Mouse (Mus musculus) CH12.LX (cell line): ENCODE measurements at regions not wholly inside any gene's neighbourhood (a gene's known extent, or its start where the extent isn't known, plus 50 kb on each side); places are given as distances from the start of the nearest gene placed in this dataset.

Experiments
- DNase-seq: peaks from one replicate; pipeline ENCODE4 v3.0.0-alpha.2; 2013; ENCODE audit errors: extremely low read depth
- H3K27ac ChIP-seq: 2 replicates; pipeline ENCODE4 v1.5.1; 2012; ENCODE audit warnings: low read depth, mild to moderate bottlenecking, control low read depth, moderate library complexity; ENCODE audit not compliant: insufficient read depth
- H3K27me3 ChIP-seq: replicated peaks from 2 replicates; pipeline ENCODE3; 2012; ENCODE audit warnings: inconsistent platforms
- H3K36me3 ChIP-seq, 2 experiments: replicated peaks in 1 of 2; 2 replicates each; pipeline versions ENCODE3 to v1.6.1; 2012; ENCODE audit warnings: inconsistent platforms in 1 of 2, low read length in 1 of 2, mild to moderate bottlenecking in 1 of 2, mixed read lengths in 1 of 2, moderate library complexity in 1 of 2; ENCODE audit not compliant: control insufficient read depth in 1 of 2, insufficient read depth in 1 of 2
- H3K4me1 ChIP-seq, 2 experiments: 2 replicates each; pipeline ENCODE4 v1.6.1; 2012; ENCODE audit warnings: inconsistent platforms in 1 of 2, moderate library complexity in 1 of 2; ENCODE audit not compliant: insufficient read depth in 2 of 2, control insufficient read depth in 1 of 2
- H3K4me2 ChIP-seq: 2 replicates; pipeline ENCODE4 v1.6.1; 2012; ENCODE audit warnings: low read depth, mild to moderate bottlenecking, control low read depth; ENCODE audit not compliant: poor library complexity, insufficient read depth, severe bottlenecking
- H3K4me3 ChIP-seq, 3 experiments: fragments of 150-350 bp in 1 of 3; sonication (generic) in 1 of 3; replicated peaks in 1 of 3; 2 replicates each; pipeline versions ENCODE3 to v1.5.1; 2011 to 2012; ENCODE audit warnings: low read depth in 2 of 3, low read length in 2 of 3, mild to moderate bottlenecking in 2 of 3, moderate library complexity in 2 of 3, control low read depth in 1 of 3, improper control_type of control experiment in 1 of 3, inconsistent platforms in 1 of 3, mixed read lengths in 1 of 3; ENCODE audit not compliant: poor library complexity in 1 of 3
- H3K79me2 ChIP-seq: replicated peaks from 2 replicates; pipeline ENCODE4 v1.6.1; 2012; ENCODE audit warnings: mild to moderate bottlenecking, moderate library complexity; ENCODE audit not compliant: control insufficient read depth, poor library complexity, insufficient read depth, severe bottlenecking; ENCODE audit errors: extremely low read depth
- H3K9ac ChIP-seq: 2 replicates; pipeline ENCODE4 v1.6.1; 2012; ENCODE audit warnings: low read depth, mild to moderate bottlenecking, control low read depth, moderate library complexity; ENCODE audit not compliant: insufficient read depth
- H3K9me3 ChIP-seq: replicated peaks from 2 replicates; pipeline ENCODE3; 2012; ENCODE audit warnings: low read length, inconsistent platforms, mixed read lengths
- CHD1 ChIP-seq: IDR thresholded peaks from 2 replicates; pipeline ENCODE4 v1.6.1; 2012; ENCODE audit warnings: low read depth, low read length, improper control_type of control experiment, inconsistent platforms
- CHD2 ChIP-seq: IDR thresholded peaks from 2 replicates; pipeline ENCODE4 v1.6.1; 2011; ENCODE audit warnings: low read length, improper control_type of control experiment
- CTCF ChIP-seq, 2 experiments: IDR thresholded peaks in 1 of 2; conservative IDR thresholded peaks in 1 of 2; 2 replicates each; pipeline ENCODE4 v1.5.1; 2011 to 2012; ENCODE audit warnings: low read depth in 2 of 2, low read length in 2 of 2, improper control_type of control experiment in 1 of 2, inconsistent platforms in 1 of 2, mild to moderate bottlenecking in 1 of 2, moderate library complexity in 1 of 2
- E2F4 ChIP-seq: IDR thresholded peaks from 2 replicates; pipeline ENCODE4 v1.6.1; 2011; ENCODE audit warnings: low read depth, low read length, improper control_type of control experiment; ENCODE audit not compliant: insufficient replicate concordance
- ETS1 ChIP-seq: conservative IDR thresholded peaks from 2 replicates; pipeline ENCODE4 v1.6.1; 2012; ENCODE audit warnings: low read depth, mild to moderate bottlenecking, inconsistent platforms, low read length, improper control_type of control experiment, moderate library complexity
- GABPA ChIP-seq: IDR thresholded peaks from 2 replicates; pipeline ENCODE4 v1.6.1; 2012; ENCODE audit warnings: low read depth, low read length, improper control_type of control experiment, inconsistent platforms; ENCODE audit not compliant: insufficient replicate concordance
- IRF4 ChIP-seq: IDR thresholded peaks from 2 replicates; pipeline ENCODE4 v1.6.1; 2014; ENCODE audit warnings: low read depth, mild to moderate bottlenecking, inconsistent platforms, low read length, improper control_type of control experiment
- JUN ChIP-seq: IDR thresholded peaks from 2 replicates; pipeline ENCODE4 v1.6.1; 2011; ENCODE audit warnings: low read depth, mild to moderate bottlenecking, low read length, improper control_type of control experiment, moderate library complexity; ENCODE audit not compliant: insufficient read depth
- JUND ChIP-seq: conservative IDR thresholded peaks from 2 replicates; pipeline ENCODE4 v1.6.1; 2011; ENCODE audit warnings: low read depth, low read length, improper control_type of control experiment
- KAT2A ChIP-seq: IDR thresholded peaks from 2 replicates; pipeline ENCODE4 v1.6.1; 2012; ENCODE audit warnings: low read length, improper control_type of control experiment, inconsistent platforms; ENCODE audit not compliant: insufficient replicate concordance
- MAZ ChIP-seq: IDR thresholded peaks from 2 replicates; pipeline ENCODE4 v1.6.1; 2012; ENCODE audit warnings: low read depth, mild to moderate bottlenecking, inconsistent platforms, low read length, improper control_type of control experiment, moderate library complexity
- MEF2A ChIP-seq: IDR thresholded peaks from 2 replicates; pipeline ENCODE4 v1.6.1; 2014; ENCODE audit warnings: low read depth, mild to moderate bottlenecking, inconsistent platforms, low read length, improper control_type of control experiment, borderline replicate concordance
- MXI1 ChIP-seq: IDR thresholded peaks from 2 replicates; pipeline ENCODE4 v1.6.1; 2011; ENCODE audit warnings: mild to moderate bottlenecking, low read depth, low read length, improper control_type of control experiment
- MYC ChIP-seq: IDR thresholded peaks from 2 replicates; pipeline ENCODE4 v1.6.1; 2011; ENCODE audit warnings: low read depth, mild to moderate bottlenecking, improper control_type of control experiment, low read length
- PAX5 ChIP-seq: IDR thresholded peaks from 2 replicates; pipeline ENCODE4 v1.6.1; 2012; ENCODE audit warnings: low read length, inconsistent platforms, mixed read lengths
- POLR2A ChIP-seq: IDR thresholded peaks from 2 replicates; pipeline ENCODE4 v1.6.1; 2011; ENCODE audit warnings: low read depth, mild to moderate bottlenecking, improper control_type of control experiment, low read length
- RAD21 ChIP-seq: IDR thresholded peaks from 2 replicates; pipeline ENCODE4 v1.6.1; 2011; ENCODE audit warnings: low read depth, mild to moderate bottlenecking, low read length, improper control_type of control experiment, moderate library complexity
- RCOR1 ChIP-seq: conservative IDR thresholded peaks from 2 replicates; pipeline ENCODE4 v1.6.1; 2012; ENCODE audit warnings: low read depth, mild to moderate bottlenecking, inconsistent platforms, low read length, improper control_type of control experiment
- SIN3A ChIP-seq: IDR thresholded peaks from 2 replicates; pipeline ENCODE4 v1.6.1; 2012; ENCODE audit warnings: low read length, improper control_type of control experiment, inconsistent platforms
- SMC3 ChIP-seq: IDR thresholded peaks from 2 replicates; pipeline ENCODE4 v1.6.1; 2011; ENCODE audit warnings: low read depth, low read length, improper control_type of control experiment
- TBP ChIP-seq: conservative IDR thresholded peaks from 2 replicates; pipeline ENCODE4 v1.6.1; 2011; ENCODE audit warnings: low read depth, low read length, improper control_type of control experiment
- UBTF ChIP-seq: IDR thresholded peaks from 2 replicates; pipeline ENCODE4 v1.6.1; 2012; ENCODE audit warnings: low read depth, mild to moderate bottlenecking, inconsistent platforms, low read length, improper control_type of control experiment, moderate library complexity
- USF1 ChIP-seq: IDR thresholded peaks from 2 replicates; pipeline ENCODE4 v1.6.1; 2014; ENCODE audit warnings: low read depth, mild to moderate bottlenecking, inconsistent platforms, low read length, improper control_type of control experiment
- ZMIZ1 ChIP-seq: IDR thresholded peaks from 2 replicates; pipeline ENCODE4 v1.6.1; 2012; ENCODE audit warnings: low read depth, mild to moderate bottlenecking, inconsistent platforms, low read length, improper control_type of control experiment
- ZNF384 ChIP-seq: IDR thresholded peaks from 2 replicates; pipeline ENCODE4 v1.6.1; 2012; ENCODE audit warnings: low read depth, low read length, improper control_type of control experiment, inconsistent platforms
- dilution Hi-C: fragments of 300-500 bp; cut with MboI; formaldehyde crosslinking; loops from 2 replicates; pipeline ENCODE4 v1.14.3; 2020; ENCODE audit warnings: low sequenced_read_pairs; ENCODE audit not compliant: extremely low pct_unique_long_range_greater_than_20kb, extremely low pct_ligation_motif_present
- in situ Hi-C: fragments of 300-500 bp; cut with MboI; formaldehyde crosslinking; loops from 3 replicates; pipeline ENCODE4 v1.14.3; 2019; ENCODE audit warnings: low sequenced_read_pairs, low pct_ligation_motif_present, low pct_unique_long_range_greater_than_20kb, mixed read lengths

DNA sequence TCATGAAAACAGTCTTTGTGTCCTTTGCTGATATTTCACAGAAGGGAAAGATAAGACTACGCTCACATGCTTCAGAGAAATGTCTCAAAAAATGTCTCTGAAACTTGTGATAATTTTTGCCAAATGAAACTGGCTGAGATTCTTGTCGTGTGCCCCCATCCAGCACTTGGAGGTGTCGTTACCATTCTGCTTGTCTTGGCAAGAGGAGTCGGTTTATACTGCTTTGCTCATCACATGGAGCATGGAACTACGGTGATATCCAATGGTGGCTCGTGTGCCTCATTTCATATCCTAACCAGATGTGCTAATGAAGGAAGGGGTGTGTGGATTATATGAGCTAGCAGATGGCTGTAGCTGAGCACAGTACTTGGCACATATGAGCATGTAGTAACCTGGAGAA, 169.4 kb upstream of the Etaa1 start:
- no peaks in the 10 kb centered on the region for H3K4me1 ChIP-seq
- no peak overlapping the region for H3K4me2 ChIP-seq
- dilution Hi-C loops (no loop called here), in situ Hi-C loops (no loop called here)
- H3K9ac ChIP-seq = no peak overlapping the region
- H3K27me3 ChIP-seq = no peaks in the 10 kb centered on the region
- H3K36me3 ChIP-seq = no peaks in the 10 kb centered on the region
- H3K4me3 ChIP-seq = no peak overlapping the region
- H3K79me2 ChIP-seq = no peaks in the 10 kb centered on the region
- no peak overlapping the region for H3K27ac ChIP-seq
- no peak for DNase-seq
- H3K9me3 ChIP-seq = no peaks in the 10 kb centered on the region
- TF ChIP-seq JUND (no peak), E2F4 (no peak), SMC3 (no peak), IRF4 (no peak)
- TF ChIP-seq, all 38 proteins: peak for 0

DNA sequence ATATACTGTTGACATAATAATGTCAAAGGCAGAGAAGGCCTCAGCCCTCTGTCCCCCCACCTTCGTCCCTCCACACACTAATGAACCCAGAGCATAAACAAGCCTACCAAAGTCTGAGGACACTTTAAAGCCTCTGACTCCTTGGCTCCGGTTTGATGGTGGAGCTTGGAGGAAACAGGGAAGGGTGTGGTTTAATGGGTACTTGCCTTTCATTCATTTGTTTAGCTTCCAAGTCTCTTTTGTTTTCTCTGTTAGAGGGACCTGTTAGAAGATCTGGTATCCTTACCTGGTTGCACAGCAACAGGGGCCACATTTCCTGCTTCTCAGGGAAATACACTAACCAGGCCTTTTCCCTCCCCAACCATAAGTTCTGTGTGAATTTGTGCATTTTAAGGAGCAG, 168.9 kb upstream of the Etaa1 start:
- Histone ChIP-seq H3K9me3 (no peaks in the 10 kb centered on the region), H3K79me2 (no peaks in the 10 kb centered on the region), H3K9ac (no peak overlapping the region), H3K36me3 (no peaks in the 10 kb centered on the region), H3K4me2 (no peak overlapping the region), H3K4me3 (no peak overlapping the region), H3K27ac (no peak overlapping the region), H3K27me3 (no peaks in the 10 kb centered on the region), H3K4me1 (no peaks in the 10 kb centered on the region)
- dilution Hi-C loops = no loop called here
- no peak for DNase-seq
- TF ChIP-seq JUND (no peak), UBTF (no peak), GABPA (no peak), ZNF384 (no peak), SIN3A (no peak), MAZ (no peak), PAX5 (no peak), ZMIZ1 (no peak), MYC (no peak), RCOR1 (no peak)
- in situ Hi-C loops = no loop called here

DNA sequence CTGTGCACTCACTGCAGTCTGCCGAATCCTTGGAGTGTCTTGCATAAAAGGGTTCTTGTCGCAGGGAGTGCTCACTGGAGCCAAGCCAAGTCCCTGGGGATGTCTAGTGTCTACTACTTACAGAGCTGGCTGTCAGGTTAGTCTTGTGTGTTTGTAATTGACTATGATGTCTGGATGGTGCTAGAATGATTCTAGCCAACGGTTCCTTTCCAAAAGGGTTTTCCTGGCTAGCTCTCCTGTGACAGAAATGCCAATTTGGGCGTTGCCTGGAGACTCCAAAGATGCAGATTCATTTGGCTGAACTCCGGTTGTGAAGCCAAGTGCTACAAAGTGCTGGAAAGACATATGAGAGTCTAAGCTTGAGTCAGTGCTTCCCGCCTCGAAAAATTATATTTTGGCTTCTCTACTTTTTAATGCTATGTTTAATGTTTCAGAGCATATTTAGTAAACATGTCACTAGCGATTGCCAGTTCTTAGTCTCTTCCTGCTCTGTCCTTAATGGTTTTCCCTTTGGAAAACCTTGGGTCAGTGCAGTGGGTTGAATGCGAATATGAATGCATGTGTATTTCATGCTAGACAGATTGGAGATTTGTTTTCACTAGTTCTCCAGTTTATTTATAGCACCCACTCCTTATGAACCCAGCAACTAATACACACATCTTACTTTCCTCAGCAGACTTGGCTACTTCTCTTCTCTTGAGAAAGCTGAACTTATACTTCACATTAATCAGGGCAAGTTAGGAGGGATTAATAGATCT, 162.2 kb upstream of the Etaa1 start:
- dilution Hi-C loops = no loop called here

More for the DNA sequence above, 162.2 kb upstream of the Etaa1 start:
- H3K9me3 ChIP-seq = no peaks in the 10 kb centered on the region
- TF ChIP-seq TBP = no peak
- no peak for TF ChIP-seq CHD2
- no peak for TF ChIP-seq CHD1
- TF ChIP-seq JUND = no peak
- TF ChIP-seq POLR2A = no peak
- TF ChIP-seq KAT2A = no peak
- no peak for TF ChIP-seq UBTF
- TF ChIP-seq MXI1 = no peak
- no peak for TF ChIP-seq RCOR1
- no peak for TF ChIP-seq ETS1
- no peak for TF ChIP-seq CTCF (conservative IDR thresholded peaks at IDR 0.05 in 1 of 2, IDR thresholded peaks at IDR 0.05 in 1 of 2; ENCODE audit: low read depth in 2 of 2, low read length in 2 of 2)
- TF ChIP-seq JUN = no peak
- no peak for TF ChIP-seq USF1
- no peak for TF ChIP-seq ZNF384
- TF ChIP-seq RAD21 = no peak
- TF ChIP-seq MEF2A = no peak
- no peak for TF ChIP-seq MAZ
- TF ChIP-seq, all 38 proteins: peak for 0
- Histone ChIP-seq H3K27me3 (no peaks in the 10 kb centered on the region), H3K36me3 (no peaks in the 10 kb centered on the region), H3K27ac (no peak overlapping the region), H3K4me1 (no peaks in the 10 kb centered on the region), H3K9ac (no peak overlapping the region), H3K4me2 (no peak overlapping the region), H3K4me3 (no peak overlapping the region), H3K79me2 (no peaks in the 10 kb centered on the region)
- in situ Hi-C loops = no loop called here
- no peak for DNase-seq
